Mouse (Mus musculus) right cerebral cortex, postnatal 36 days (tissue): ENCODE data around the gene Msmp.

Experiments used
- DNase-seq, 2 experiments: peaks; one replicate each; pipeline ENCODE4 v3.0.0; 2022; ENCODE audit warnings: low spot score in 2 of 2, mixed read lengths in 1 of 2

Msmp gene

GRCm38 (mm10) chr4:43593453-43593852, 9.2 kb upstream of the Msmp start:
- no peak for DNase-seq

- no peak for DNase-seq
Measured at GRCm38 (mm10) chr4:43591961-43592360, 7.7 kb upstream of the Msmp start.

GRCm38 (mm10) chr4:43591543-43591942, 7.2 kb upstream of the Msmp start:
- DNase-seq, result no peak

- no peak for DNase-seq
Measured at GRCm38 (mm10) chr4:43587681-43588080, 3.4 kb upstream of the Msmp start.

- no peak for DNase-seq
Measured at GRCm38 (mm10) chr4:43586411-43586810, 2.1 kb upstream of the Msmp start.

- no peak for DNase-seq
Measured at GRCm38 (mm10) chr4:43585682-43586081, 1.4 kb upstream of the Msmp start.

GRCm38 (mm10) chr4:43583421-43583820, 873 bp downstream of the Msmp start:
- no peak for DNase-seq

- DNase-seq, result no peak
Measured at GRCm38 (mm10) chr4:43582241-43582640, 2.1 kb downstream of the Msmp start.

GRCm38 (mm10) chr4:43581381-43581780, 2.9 kb downstream of the Msmp start:
- DNase-seq, result no peak

- no peak for DNase-seq
Measured at GRCm38 (mm10) chr4:43580721-43581120, 3.6 kb downstream of the Msmp start.

- no peak for DNase-seq
Measured at GRCm38 (mm10) chr4:43579731-43580130, 4.6 kb downstream of the Msmp start.

- DNase-seq, result no peak
Measured at GRCm38 (mm10) chr4:43579256-43579655, 5.0 kb downstream of the Msmp start.

GRCm38 (mm10) chr4:43578376-43579204, 5.7 kb downstream of the Msmp start, which contains the start of the genes Rgp1 and Gba2:
Gene Rgp1 (plus strand): TSS chr4:43578715.
Gene Gba2 (minus strand): TSS chr4:43578873.
- peak; percentile 81 to 84 for DNase-seq

- no peak for DNase-seq
Measured at GRCm38 (mm10) chr4:43577237-43577881, 6.9 kb downstream of the Msmp start.

- no peak for DNase-seq
Measured at GRCm38 (mm10) chr4:43575356-43575755, 8.9 kb downstream of the Msmp start.

GRCm38 (mm10) chr4:43573561-43573960, 10.7 kb downstream of the Msmp start:
- DNase-seq, result no peak

- DNase-seq, result no peak
Measured at GRCm38 (mm10) chr4:43571395-43572045, 12.8 kb downstream of the Msmp start.

GRCm38 (mm10) chr4:43567140-43567539, 17.2 kb downstream of the Msmp start:
- DNase-seq, result no peak

- no peak for DNase-seq
Measured at GRCm38 (mm10) chr4:43564231-43564630, 20.1 kb downstream of the Msmp start.

- DNase-seq, result no peak
Measured at GRCm38 (mm10) chr4:43563601-43563875, 20.8 kb downstream of the Msmp start.

GRCm38 (mm10) chr4:43562769-43563600, 21.3 kb downstream of the Msmp start:
- DNase-seq, result no peak
